Mouse (Mus musculus) hindbrain, postnatal 0 days (tissue): ENCODE measurements around the gene Oxct2b. TPM values are rescaled to one million over a fixed set of nuclear protein-coding genes. Genes with fewer than 3 reads are reported as not detected.

ENCODE experiments used
- ATAC-seq: fragments of 200-750 bp; cut with Nextera tagmentation; 2 replicates; pipeline ENCODE4 v1.8.0; 2017; ENCODE audit warnings: mild to moderate bottlenecking, moderate TSS enrichment, moderate library complexity
- DNase-seq: peaks from one replicate; pipeline ENCODE4 v3.0.0-alpha.2; 2015; ENCODE audit warnings: low spot score
- H3K27ac ChIP-seq: fragments of 300-500 bp; sonication (generic); 2 replicates; pipeline ENCODE4 v1.5.1; 2014; ENCODE audit warnings: mild to moderate bottlenecking
- H3K27me3 ChIP-seq: fragments of 300-500 bp; sonication (generic); 2 replicates; pipeline ENCODE4 v1.6.1; 2014; ENCODE audit warnings: low read length, mixed read lengths; ENCODE audit not compliant: insufficient read depth
- H3K36me3 ChIP-seq: fragments of 300-500 bp; sonication (generic); 2 replicates; pipeline ENCODE4 v1.6.1; 2014; ENCODE audit warnings: low read length, mixed read lengths; ENCODE audit not compliant: insufficient read depth
- H3K4me1 ChIP-seq: fragments of 300-500 bp; sonication (generic); 2 replicates; pipeline ENCODE4 v1.6.1; 2014; ENCODE audit warnings: antibody characterized with exemption, low read length, mixed read lengths; ENCODE audit not compliant: insufficient read depth
- H3K4me2 ChIP-seq: fragments of 300-500 bp; sonication (generic); 2 replicates; pipeline ENCODE4 v1.6.1; 2014; ENCODE audit warnings: low read depth, mild to moderate bottlenecking, low read length, moderate library complexity, mixed read lengths
- H3K4me3 ChIP-seq: fragments of 300-500 bp; sonication (generic); 2 replicates; pipeline ENCODE4 v1.5.1; 2014; ENCODE audit warnings: low read length
- H3K9ac ChIP-seq: fragments of 300-500 bp; sonication (generic); replicated peaks from 2 replicates; pipeline ENCODE4 v1.6.1; 2014; ENCODE audit warnings: mild to moderate bottlenecking, low read length, moderate library complexity, mixed read lengths
- H3K9me3 ChIP-seq: fragments of 300-500 bp; sonication (generic); 2 replicates; pipeline ENCODE4 v1.6.1; 2016; ENCODE audit warnings: low read length, mixed read lengths
- CTCF ChIP-seq: IDR thresholded peaks from 2 replicates; pipeline ENCODE4 v1.5.1; 2016; ENCODE audit warnings: antibody characterized with exemption, control low read depth, low read depth
- WGBS: fragments of 180-500 bp; shearing (Covaris S2); extraction: QIAGEN DNeasy Blood & Tissue Kit; methylation state at CpG from one replicate; pipeline ENCODE4 v1.1.7; 2014; 5-methylcytosine and 5-hydroxymethylcytosine counted together
- polyA plus RNA-seq: library from polyadenylated mRNA; unstranded; fragments of >200 nt; fragmentation: Nextera tagmentation; extraction: Ambion mirVana; gene quantifications from 2 replicates; pipeline ENCODE4 v1.2.1, GENCODE M21; 2015
- total RNA-seq: library from RNA; depleted of rRNA; stranded (reverse); fragments of >200 nt; gene quantifications from 2 replicates; pipeline ENCODE4 v1.2.3, GENCODE M21; 2014; rRNA removed

Gene Oxct2b
- 0.16 and 0.75 TPM in 2 replicates for total RNA-seq
- 0.60 and 0.93 TPM in 2 replicates for polyA plus RNA-seq

DNA sequence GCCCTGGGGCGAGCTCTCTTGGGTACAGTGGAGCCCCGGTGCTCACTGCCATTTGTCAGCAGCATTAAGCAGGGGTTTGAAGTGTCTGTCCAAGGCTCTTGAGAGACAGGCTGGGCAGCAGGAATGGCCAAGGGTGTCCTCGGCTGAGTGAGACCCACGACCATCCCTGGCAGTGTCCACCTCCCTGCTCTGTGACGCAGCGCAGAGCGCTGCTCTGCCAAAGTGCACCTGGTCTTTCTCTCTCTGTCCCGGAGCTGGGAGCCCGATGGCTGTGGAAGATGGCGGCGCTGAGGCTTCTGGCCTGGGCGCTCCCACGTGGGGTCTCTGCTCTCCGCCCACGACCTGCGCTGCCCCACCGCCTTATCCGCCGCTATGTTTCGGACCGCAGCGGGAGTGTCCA is at the start of gene Oxct2b:
Gene Oxct2b (plus strand): TSS at position 256 of the 400 bp plus-strand sequence.
- TF ChIP-seq CTCF, result no peak
- DNase-seq (peak; percentile 50), ATAC-seq (peak; percentile 42)
- peak within 1 kb of the TSS; percentile 59 for H3K4me2 ChIP-seq
- H3K9ac ChIP-seq, result peak within 1 kb of the TSS; percentile 43; the same call in 1 of the 2 replicates
- WGBS, result 12% methylated on average over 22 of the region's 22 CpGs
- H3K4me1 ChIP-seq, result no peaks in the 10 kb centered on the region
- H3K9me3 ChIP-seq, result no peaks in the 10 kb centered on the region
- H3K27ac ChIP-seq, result no peak within 1 kb of the TSS
- peak within 1 kb of the TSS; percentile 39 for H3K4me3 ChIP-seq
- no peaks in the 10 kb centered on the region for H3K36me3 ChIP-seq
- H3K27me3 ChIP-seq, result no peaks in the 10 kb centered on the region

DNA sequence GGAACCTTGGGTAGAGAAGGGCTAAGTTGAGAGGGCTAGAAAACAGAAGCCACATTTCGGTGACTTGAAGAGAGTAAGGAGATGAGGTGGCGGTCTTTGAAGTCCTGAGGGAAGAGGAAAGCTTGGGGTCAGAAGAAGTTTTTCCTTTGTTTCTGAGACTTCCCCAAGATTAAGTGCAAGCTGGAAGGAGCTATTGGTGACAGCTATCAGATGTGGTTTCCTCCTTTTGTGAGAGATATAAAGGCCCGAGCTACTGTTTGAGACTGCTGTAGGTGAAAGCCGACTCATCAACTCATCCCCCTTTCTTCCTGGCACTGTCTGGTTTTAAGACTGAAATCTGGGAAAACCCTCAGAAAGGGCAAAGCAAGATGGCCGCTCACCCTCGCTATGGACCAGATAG is 47.4 kb upstream of the Oxct2b start:
- H3K27me3 ChIP-seq, result no peaks in the 10 kb centered on the region
- H3K9ac ChIP-seq, result no peak overlapping the region
- H3K9me3 ChIP-seq, result no peaks in the 10 kb centered on the region
- 87% methylated on average over 6 of the region's 6 CpGs for whole genome bisulfite sequencing
- H3K27ac ChIP-seq, result no peak overlapping the region
- no peak for DNase-seq
- no peaks in the 10 kb centered on the region for H3K36me3 ChIP-seq
- no peak overlapping the region for H3K4me3 ChIP-seq
- no peak for TF ChIP-seq CTCF
- H3K4me2 ChIP-seq, result no peak overlapping the region
- H3K4me1 ChIP-seq, result no peaks in the 10 kb centered on the region
- no peak for ATAC-seq

DNA sequence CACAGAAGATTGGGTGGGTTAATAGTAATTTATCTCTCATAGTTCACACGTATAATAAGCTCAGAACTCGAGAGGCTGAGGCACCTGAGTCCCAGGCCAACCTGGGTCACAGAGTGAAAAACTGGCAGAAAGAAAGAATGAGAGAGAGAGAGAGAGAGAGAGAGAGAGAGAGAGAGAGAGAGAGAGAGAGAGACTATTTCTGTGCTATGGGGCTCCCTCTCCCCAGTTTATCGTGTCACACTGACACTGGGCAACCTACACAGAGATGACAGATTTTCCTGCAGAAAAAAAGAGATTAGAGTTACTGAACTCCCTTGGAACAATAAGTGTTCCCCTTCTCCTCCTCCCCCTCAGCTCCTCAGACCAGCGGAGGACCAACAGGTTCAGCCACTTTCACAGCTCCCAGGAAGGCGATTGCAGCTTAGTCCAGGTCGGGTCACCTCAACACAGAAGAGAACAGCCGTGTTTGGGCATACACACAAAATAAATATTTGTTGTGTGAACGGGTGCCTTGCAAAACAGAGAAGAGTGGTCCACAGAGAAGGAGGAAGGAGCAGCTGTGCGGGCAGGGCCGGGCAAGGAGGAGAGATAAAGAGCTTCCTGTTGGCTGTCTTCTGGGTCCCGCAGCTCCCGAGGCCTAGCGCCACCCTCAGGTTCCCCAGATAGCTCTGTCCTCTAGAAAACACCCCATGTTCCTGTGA is 44.6 kb upstream of the Oxct2b start:
- DNase-seq (peak; percentile 58), ATAC-seq (peak; percentile 84)

DNA sequence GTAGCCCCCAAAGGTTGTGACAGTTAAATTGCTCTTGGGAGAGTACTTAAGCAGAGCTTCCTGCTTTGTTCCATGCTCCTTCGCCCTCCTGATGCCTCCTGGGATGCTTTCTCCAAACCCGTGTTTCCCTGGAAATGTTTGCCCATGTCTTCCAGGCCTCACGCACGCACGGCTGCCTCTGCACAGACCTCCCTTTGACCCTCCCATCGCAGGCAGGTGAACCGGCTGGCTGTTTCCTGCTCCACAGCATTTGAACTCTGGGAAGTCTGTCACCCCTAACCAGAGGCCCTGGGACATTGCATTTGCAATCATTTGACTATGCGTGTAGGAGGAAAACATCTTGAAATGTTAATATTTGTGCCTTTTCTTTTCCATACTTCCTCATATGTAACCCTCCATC is 39.1 kb upstream of the Oxct2b start:
- H3K27me3 ChIP-seq, result no peaks in the 10 kb centered on the region
- 51% methylated on average over 8 of the region's 8 CpGs for WGBS
- no peak overlapping the region for H3K27ac ChIP-seq
- ATAC-seq, result no peak
- no peaks in the 10 kb centered on the region for H3K4me1 ChIP-seq
- TF ChIP-seq CTCF, result no peak
- no peaks in the 10 kb centered on the region for H3K36me3 ChIP-seq
- H3K9ac ChIP-seq, result no peak overlapping the region
- no peaks in the 10 kb centered on the region for H3K9me3 ChIP-seq
- H3K4me2 ChIP-seq, result no peak overlapping the region
- DNase-seq, result no peak
- no peak overlapping the region for H3K4me3 ChIP-seq

More for the DNA sequence above, 44.6 kb upstream of the Oxct2b start:
- no peaks in the 10 kb centered on the region for H3K36me3 ChIP-seq
- H3K9me3 ChIP-seq, result no peaks in the 10 kb centered on the region
- no peak overlapping the region for H3K4me3 ChIP-seq
- H3K9ac ChIP-seq, result no peak overlapping the region
- no peak overlapping the region for H3K27ac ChIP-seq
- 0 out of 2 replicates have a peak overlapping the region, but pooled peaks have one; percentile 16 for H3K4me2 ChIP-seq
- WGBS, result 9% methylated on average over 13 of the region's 13 CpGs
- TF ChIP-seq CTCF, result peak; percentile 53
- no peaks in the 10 kb centered on the region for H3K27me3 ChIP-seq
- H3K4me1 ChIP-seq, result no peaks in the 10 kb centered on the region

DNA sequence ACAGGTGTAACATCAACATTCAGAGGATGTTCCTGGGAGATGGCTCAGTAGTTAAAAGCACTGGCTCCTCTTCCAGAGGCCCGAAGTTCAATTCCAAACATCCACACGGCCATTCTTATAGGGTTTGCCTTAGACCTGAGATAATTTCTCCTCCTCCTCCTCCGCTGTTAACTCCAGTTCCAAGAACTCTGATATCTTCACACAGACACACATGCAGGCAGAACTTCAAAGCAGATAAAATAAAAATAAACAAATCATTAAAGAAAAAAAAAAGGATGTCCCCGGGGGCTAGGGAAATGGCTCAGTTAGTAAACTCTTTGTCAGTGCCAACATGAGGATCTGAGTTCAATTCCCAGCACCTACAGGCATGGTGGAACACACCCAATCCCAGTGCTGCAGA is 37.8 kb upstream of the Oxct2b start:
- H3K9me3 ChIP-seq, result no peaks in the 10 kb centered on the region
- ATAC-seq (no peak), DNase-seq (no peak)
- H3K9ac ChIP-seq, result no peak overlapping the region
- H3K4me2 ChIP-seq, result no peak overlapping the region
- H3K36me3 ChIP-seq, result no peaks in the 10 kb centered on the region
- no peaks in the 10 kb centered on the region for H3K4me1 ChIP-seq
- no peak for TF ChIP-seq CTCF
- H3K27ac ChIP-seq, result no peak overlapping the region
- no peak overlapping the region for H3K4me3 ChIP-seq
- H3K27me3 ChIP-seq, result no peaks in the 10 kb centered on the region
- 86% methylated on average over 4 of the region's 4 CpGs for WGBS

DNA sequence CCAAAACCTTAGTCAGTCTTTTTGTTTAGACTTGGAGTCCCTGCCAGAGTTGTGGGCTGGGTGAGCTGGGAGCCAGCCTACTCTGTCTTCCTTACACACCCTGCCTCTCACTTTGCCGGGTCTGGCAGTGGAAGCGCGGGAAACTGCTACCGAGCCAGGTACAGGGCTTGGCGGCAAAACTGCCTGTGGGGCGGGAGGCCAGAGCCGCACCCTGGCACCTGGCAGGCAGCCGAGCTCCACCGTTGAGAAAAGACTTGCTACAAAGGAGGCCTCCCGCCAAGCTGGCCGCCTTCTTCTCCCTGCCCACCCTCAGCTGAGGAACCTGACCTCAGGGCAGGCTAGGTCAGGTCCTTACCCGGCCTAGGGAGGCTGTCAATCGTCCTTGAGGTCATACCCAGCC is 35.3 kb upstream of the Oxct2b start:
- 25% methylated on average over 13 of the region's 13 CpGs for WGBS
- no peak overlapping the region for H3K4me2 ChIP-seq
- no peak overlapping the region for H3K27ac ChIP-seq
- H3K4me3 ChIP-seq, result no peak overlapping the region
- no peaks in the 10 kb centered on the region for H3K9me3 ChIP-seq
- H3K36me3 ChIP-seq, result no peaks in the 10 kb centered on the region
- H3K4me1 ChIP-seq, result no peaks in the 10 kb centered on the region
- no peaks in the 10 kb centered on the region for H3K27me3 ChIP-seq
- no peak overlapping the region for H3K9ac ChIP-seq
- ATAC-seq, result no peak
- no peak for DNase-seq
- TF ChIP-seq CTCF, result no peak

DNA sequence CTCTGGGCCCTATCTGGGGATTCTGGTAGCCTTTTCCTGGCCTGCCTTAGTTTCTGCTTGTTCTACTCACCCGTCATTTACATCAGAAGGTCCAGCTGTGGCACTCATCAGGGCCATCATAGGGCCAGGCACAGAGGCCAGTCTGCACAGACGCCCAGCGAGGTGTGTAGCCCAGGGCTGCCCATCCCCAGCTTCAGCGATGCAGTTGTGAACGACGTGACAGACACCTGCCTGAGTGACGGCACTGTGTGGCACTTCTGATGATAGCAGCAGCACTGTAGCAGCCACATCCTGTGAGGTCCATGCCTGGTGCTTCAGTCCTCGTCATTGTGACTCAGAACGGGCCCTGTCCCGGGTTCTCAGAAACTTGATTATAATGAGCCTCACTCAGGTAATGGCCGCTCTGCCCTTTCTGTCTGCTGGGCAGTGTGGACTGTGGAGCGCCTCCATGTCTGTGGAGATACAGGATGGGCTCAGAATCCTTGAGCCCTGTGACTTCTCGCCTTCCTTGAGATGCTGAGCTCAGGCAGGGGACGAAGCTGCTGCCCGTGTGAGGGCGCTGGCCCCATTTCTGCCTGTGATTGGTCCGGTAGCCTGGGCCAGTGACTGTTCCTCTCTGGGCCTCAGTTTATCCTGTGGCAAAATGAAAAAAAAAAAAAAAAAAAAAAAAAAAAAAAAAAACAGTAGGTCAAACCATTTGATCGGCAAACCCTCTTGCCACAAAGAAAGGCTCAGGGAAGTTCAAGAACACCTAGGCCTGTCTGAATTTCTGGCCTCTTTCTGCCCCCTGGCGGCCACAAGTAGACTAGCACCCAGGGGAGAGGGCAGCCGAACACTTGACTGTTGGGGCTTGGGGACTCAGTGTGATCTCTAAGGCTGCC is 33.5 kb upstream of the Oxct2b start:
- Histone ChIP-seq H3K4me3 (no peak overlapping the region), H3K36me3 (no peaks in the 10 kb centered on the region), H3K9me3 (no peaks in the 10 kb centered on the region), H3K9ac (no peak overlapping the region), H3K4me2 (no peak overlapping the region), H3K4me1 (no peaks in the 10 kb centered on the region), H3K27ac (no peak overlapping the region), H3K27me3 (no peaks in the 10 kb centered on the region)
- WGBS, result 72% methylated on average over 20 of the region's 20 CpGs
- peak; percentile 85 for TF ChIP-seq CTCF
- ATAC-seq, result peak; percentile 54
- peak; percentile 72 for DNase-seq
